Mouse (Mus musculus) heart, postnatal 0 days (tissue): Measurements from ENCODE around the gene Heg1.

Experiments used
- CTCF ChIP-seq: IDR thresholded peaks from 2 replicates; pipeline ENCODE4 v1.5.1; 2016; ENCODE audit warnings: antibody characterized with exemption, control low read depth, low read depth
- EP300 ChIP-seq: IDR thresholded peaks from 2 replicates; pipeline ENCODE4 v1.6.1; 2016; ENCODE audit warnings: antibody characterized with exemption, low read depth

DNA sequence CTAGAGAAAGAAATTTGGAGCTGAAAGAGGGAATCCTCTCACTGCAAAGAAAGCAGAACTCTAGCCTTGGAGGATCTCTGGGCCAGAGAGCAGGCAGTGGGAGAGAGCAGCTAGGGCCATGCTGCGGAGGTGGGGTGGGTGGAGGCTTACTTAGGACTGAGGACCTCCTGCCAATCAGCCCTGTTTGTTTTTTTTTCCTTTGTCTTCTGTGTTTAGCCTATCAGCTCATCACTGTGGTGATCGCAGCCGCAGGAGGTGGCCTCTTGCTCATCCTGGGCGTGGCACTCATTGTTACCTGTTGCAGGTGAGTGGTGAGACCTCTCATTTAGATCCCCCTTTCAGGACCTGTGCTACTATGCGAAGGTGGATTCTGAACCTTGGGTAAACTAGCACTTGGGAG is 76.4 kb downstream of the Heg1 start:
- TF ChIP-seq CTCF (no peak), EP300 (no peak)
